Mouse (Mus musculus) limb, embryonic 13.5 days (tissue): ENCODE results near the gene Tomm20. TPM values are rescaled to one million over a fixed set of nuclear protein-coding genes. Genes with fewer than 3 reads are reported as not detected.

ENCODE experiments used
- ATAC-seq: fragments of 200-750 bp; cut with Nextera tagmentation; 2 replicates; pipeline ENCODE4 v1.8.0; 2017; ENCODE audit warnings: low read depth, moderate number of reproducible peaks, moderate TSS enrichment; ENCODE audit not compliant: low FRiP score
- H3K27ac ChIP-seq: fragments of 300-500 bp; sonication (generic); 2 replicates; pipeline ENCODE4 v1.5.1; 2015; ENCODE audit warnings: inconsistent platforms, mild to moderate bottlenecking, moderate library complexity
- H3K27me3 ChIP-seq: fragments of 300-500 bp; sonication (generic); 2 replicates; pipeline ENCODE4 v1.6.1; 2015; ENCODE audit warnings: mild to moderate bottlenecking, inconsistent platforms
- H3K36me3 ChIP-seq: fragments of 300-500 bp; sonication (generic); 2 replicates; pipeline ENCODE4 v1.6.1; 2015; ENCODE audit warnings: inconsistent platforms, mild to moderate bottlenecking, moderate library complexity
- H3K4me1 ChIP-seq: fragments of 300-500 bp; sonication (generic); 2 replicates; pipeline ENCODE4 v1.6.1; 2015; ENCODE audit warnings: inconsistent platforms
- H3K4me2 ChIP-seq: fragments of 300-500 bp; sonication (generic); replicated peaks from 2 replicates; pipeline ENCODE4 v1.6.1; 2015; ENCODE audit warnings: inconsistent platforms, mild to moderate bottlenecking, moderate library complexity
- H3K4me3 ChIP-seq: fragments of 300-500 bp; sonication (generic); 2 replicates; pipeline ENCODE4 v1.5.1; 2015; ENCODE audit warnings: moderate library complexity, mild to moderate bottlenecking, inconsistent platforms
- H3K9ac ChIP-seq: fragments of 300-500 bp; sonication (generic); 2 replicates; pipeline ENCODE4 v1.6.1; 2015; ENCODE audit warnings: mild to moderate bottlenecking, inconsistent platforms
- H3K9me3 ChIP-seq: fragments of 300-500 bp; sonication (generic); 2 replicates; pipeline ENCODE4 v1.6.1; 2016; ENCODE audit warnings: inconsistent platforms
- WGBS: fragments of 180-500 bp; shearing (Covaris S2); methylation state at CpG from one replicate; pipeline ENCODE4 v1.1.7; 2015; 5-methylcytosine and 5-hydroxymethylcytosine counted together
- polyA plus RNA-seq: library from polyadenylated mRNA; unstranded; fragments of >200 nt; fragmentation: Nextera tagmentation; extraction: Ambion mirVana; gene quantifications from 2 replicates; pipeline ENCODE4 v1.2.1, GENCODE M21; 2015

Gene Tomm20
- polyA plus RNA-seq, 1 experiment from 2014 or later, result 214 TPM

GRCm38 (mm10) chr8:126928028-126928427 lies 17.6 kb downstream of the Tomm20 start:
- ATAC-seq, result no peak
- no peak overlapping the region for H3K9ac ChIP-seq
- no peaks in the 10 kb centered on the region; the same call in 1 of the 2 replicates for H3K4me1 ChIP-seq
- H3K27ac ChIP-seq, result no peak overlapping the region
- H3K4me3 ChIP-seq, result no peak overlapping the region
- no peaks in the 10 kb centered on the region for H3K27me3 ChIP-seq
- peaks cover 59% of the 10 kb centered on the region for H3K36me3 ChIP-seq
- no peak overlapping the region for H3K4me2 ChIP-seq
- no peaks in the 10 kb centered on the region for H3K9me3 ChIP-seq

GRCm38 (mm10) chr8:126927058-126927457 lies 18.6 kb downstream of the Tomm20 start:
- Histone ChIP-seq H3K27me3 (no peaks in the 10 kb centered on the region), H3K27ac (no peak overlapping the region), H3K9ac (no peak overlapping the region), H3K36me3 (peaks cover 55% of the 10 kb centered on the region), H3K4me3 (no peak overlapping the region), H3K9me3 (no peaks in the 10 kb centered on the region), H3K4me2 (no peak overlapping the region), H3K4me1 (no peaks in the 10 kb centered on the region; the same call in 1 of the 2 replicates)
- WGBS, result 44% methylated on average over 1 of the region's 1 CpGs
- no peak for ATAC-seq

GRCm38 (mm10) chr8:126922981-126923380 lies 22.7 kb downstream of the Tomm20 start:
- ATAC-seq, result no peak
- Histone ChIP-seq H3K4me3 (no peak overlapping the region), H3K9ac (no peak overlapping the region), H3K27ac (no peak overlapping the region), H3K9me3 (no peaks in the 10 kb centered on the region), H3K4me1 (peaks cover 4% of the 10 kb centered on the region; the same call in 1 of the 2 replicates), H3K4me2 (no peak overlapping the region), H3K36me3 (peaks cover 25% of the 10 kb centered on the region), H3K27me3 (no peaks in the 10 kb centered on the region)
- 92% methylated on average over 7 of the region's 7 CpGs for WGBS

- peaks cover 16% of the 10 kb centered on the region for H3K36me3 ChIP-seq
- H3K4me1 ChIP-seq, result peaks cover 14% of the 10 kb centered on the region; the same call in 1 of the 2 replicates
- no peak overlapping the region for H3K4me3 ChIP-seq
- no peak overlapping the region for H3K4me2 ChIP-seq
- WGBS, result 87% methylated on average over 3 of the region's 3 CpGs
- ATAC-seq, result no peak
- H3K27me3 ChIP-seq, result no peaks in the 10 kb centered on the region
- H3K9ac ChIP-seq, result no peak overlapping the region
- no peak overlapping the region for H3K27ac ChIP-seq
- no peaks in the 10 kb centered on the region for H3K9me3 ChIP-seq
These were observed 24.2 kb downstream of the Tomm20 start for GRCm38 (mm10) chr8:126921432-126921831.

- peak; percentile 81 for ATAC-seq
- Histone ChIP-seq H3K4me1 (peaks cover 14% of the 10 kb centered on the region; the same call in 1 of the 2 replicates), H3K9me3 (no peaks in the 10 kb centered on the region), H3K27me3 (no peaks in the 10 kb centered on the region), H3K4me2 (no peak overlapping the region; the same call in 1 of the 2 replicates), H3K36me3 (peaks cover 12% of the 10 kb centered on the region), H3K27ac (peak overlapping the region; percentile 6; the same call in 1 of the 2 replicates), H3K9ac (no peak overlapping the region), H3K4me3 (no peak overlapping the region)
- WGBS, result 22% methylated on average over 3 of the region's 3 CpGs
These were observed 24.8 kb downstream of the Tomm20 start for GRCm38 (mm10) chr8:126920845-126921244.

GRCm38 (mm10) chr8:126920386-126920785 lies 25.3 kb downstream of the Tomm20 start:
- no peak overlapping the region for H3K4me3 ChIP-seq
- peak overlapping the region; percentile 6; the same call in 1 of the 2 replicates for H3K27ac ChIP-seq
- H3K4me2 ChIP-seq, result no peak overlapping the region
- peaks cover 9% of the 10 kb centered on the region; the same call in 1 of the 2 replicates for H3K36me3 ChIP-seq
- ATAC-seq, result no peak
- WGBS, result 89% methylated on average over 6 of the region's 6 CpGs
- no peaks in the 10 kb centered on the region for H3K27me3 ChIP-seq
- H3K9ac ChIP-seq, result no peak overlapping the region
- peaks cover 14% of the 10 kb centered on the region; the same call in 1 of the 2 replicates for H3K4me1 ChIP-seq
- no peaks in the 10 kb centered on the region for H3K9me3 ChIP-seq

GRCm38 (mm10) chr8:126919703-126920102 lies 25.9 kb downstream of the Tomm20 start:
- WGBS, result 86% methylated on average over 5 of the region's 5 CpGs
- H3K27me3 ChIP-seq, result no peaks in the 10 kb centered on the region
- peaks cover 15% of the 10 kb centered on the region; the same call in 1 of the 2 replicates for H3K4me1 ChIP-seq
- H3K36me3 ChIP-seq, result peaks cover 7% of the 10 kb centered on the region; the same call in 1 of the 2 replicates
- H3K4me2 ChIP-seq, result no peak overlapping the region
- H3K9ac ChIP-seq, result no peak overlapping the region
- ATAC-seq, result no peak
- H3K27ac ChIP-seq, result no peak overlapping the region; the same call in 1 of the 2 replicates
- no peak overlapping the region for H3K4me3 ChIP-seq
- no peaks in the 10 kb centered on the region for H3K9me3 ChIP-seq

- H3K9ac ChIP-seq, result no peak overlapping the region
- no peak overlapping the region for H3K4me2 ChIP-seq
- H3K36me3 ChIP-seq, result peaks cover 7% of the 10 kb centered on the region; the same call in 1 of the 2 replicates
- no peak overlapping the region for H3K4me3 ChIP-seq
- H3K4me1 ChIP-seq, result peaks cover 20% of the 10 kb centered on the region; the same call in 1 of the 2 replicates
- no peak overlapping the region for H3K27ac ChIP-seq
- H3K27me3 ChIP-seq, result no peaks in the 10 kb centered on the region
- WGBS, result 36% methylated on average over 2 of the region's 2 CpGs
- no peak for ATAC-seq
- no peaks in the 10 kb centered on the region for H3K9me3 ChIP-seq
These were observed 26.4 kb downstream of the Tomm20 start for GRCm38 (mm10) chr8:126919255-126919654.

GRCm38 (mm10) chr8:126918356-126918755 lies 27.3 kb downstream of the Tomm20 start:
- H3K36me3 ChIP-seq, result peaks cover 7% of the 10 kb centered on the region; the same call in 1 of the 2 replicates
- H3K27ac ChIP-seq, result no peak overlapping the region; the same call in 1 of the 2 replicates
- H3K4me2 ChIP-seq, result no peak overlapping the region
- peaks cover 27% of the 10 kb centered on the region for H3K4me1 ChIP-seq
- no peaks in the 10 kb centered on the region for H3K9me3 ChIP-seq
- no peak for ATAC-seq
- H3K27me3 ChIP-seq, result no peaks in the 10 kb centered on the region
- 100% methylated on average over 1 of the region's 1 CpGs for WGBS
- H3K4me3 ChIP-seq, result no peak overlapping the region
- no peak overlapping the region; the same call in 1 of the 2 replicates for H3K9ac ChIP-seq

GRCm38 (mm10) chr8:126917179-126917905 lies 28.3 kb downstream of the Tomm20 start:
- 0 out of 2 replicates have a peak overlapping the region, but pooled peaks have one; percentile 6 for H3K27ac ChIP-seq
- WGBS, result 57% methylated on average over 6 of the region's 6 CpGs
- no peak overlapping the region for H3K9ac ChIP-seq
- no peak overlapping the region for H3K4me2 ChIP-seq
- peaks cover 33% of the 10 kb centered on the region for H3K4me1 ChIP-seq
- 0 out of 2 replicates have a peak, but pooled peaks cover under 1% of the 10 kb centered on the region for H3K27me3 ChIP-seq
- no peak overlapping the region for H3K4me3 ChIP-seq
- H3K9me3 ChIP-seq, result no peaks in the 10 kb centered on the region
- no peaks in the 10 kb centered on the region for H3K36me3 ChIP-seq
- ATAC-seq, result no peak

GRCm38 (mm10) chr8:126916611-126917010 lies 29.0 kb downstream of the Tomm20 start:
- no peak overlapping the region for H3K27ac ChIP-seq
- no peak for ATAC-seq
- no peaks in the 10 kb centered on the region for H3K36me3 ChIP-seq
- no peaks in the 10 kb centered on the region for H3K9me3 ChIP-seq
- 79% methylated on average over 4 of the region's 4 CpGs for WGBS
- H3K27me3 ChIP-seq, result 0 out of 2 replicates have a peak, but pooled peaks cover 2% of the 10 kb centered on the region
- no peak overlapping the region for H3K9ac ChIP-seq
- no peak overlapping the region for H3K4me3 ChIP-seq
- peaks cover 33% of the 10 kb centered on the region for H3K4me1 ChIP-seq
- no peak overlapping the region for H3K4me2 ChIP-seq

GRCm38 (mm10) chr8:126914609-126915375 lies 30.9 kb downstream of the Tomm20 start:
- 53% methylated on average over 10 of the region's 10 CpGs for WGBS
- no peak overlapping the region for H3K4me2 ChIP-seq
- H3K4me3 ChIP-seq, result no peak overlapping the region
- H3K9ac ChIP-seq, result no peak overlapping the region
- peaks cover 30% of the 10 kb centered on the region for H3K4me1 ChIP-seq
- no peaks in the 10 kb centered on the region for H3K36me3 ChIP-seq
- no peak overlapping the region for H3K27ac ChIP-seq
- no peak for ATAC-seq
- H3K27me3 ChIP-seq, result 0 out of 2 replicates have a peak, but pooled peaks cover 2% of the 10 kb centered on the region
- no peaks in the 10 kb centered on the region for H3K9me3 ChIP-seq
